Mouse (Mus musculus): ENCODE measurements around the gene Rhou.

Gene Rhou

GRCm38 (mm10) chr8:123649483-123649882, 4.2 kb upstream of the Rhou start:
- no peak for DNase-seq (ENCODE audit: low read depth in 2 of 2, low spot score in 2 of 2)

DNA sequence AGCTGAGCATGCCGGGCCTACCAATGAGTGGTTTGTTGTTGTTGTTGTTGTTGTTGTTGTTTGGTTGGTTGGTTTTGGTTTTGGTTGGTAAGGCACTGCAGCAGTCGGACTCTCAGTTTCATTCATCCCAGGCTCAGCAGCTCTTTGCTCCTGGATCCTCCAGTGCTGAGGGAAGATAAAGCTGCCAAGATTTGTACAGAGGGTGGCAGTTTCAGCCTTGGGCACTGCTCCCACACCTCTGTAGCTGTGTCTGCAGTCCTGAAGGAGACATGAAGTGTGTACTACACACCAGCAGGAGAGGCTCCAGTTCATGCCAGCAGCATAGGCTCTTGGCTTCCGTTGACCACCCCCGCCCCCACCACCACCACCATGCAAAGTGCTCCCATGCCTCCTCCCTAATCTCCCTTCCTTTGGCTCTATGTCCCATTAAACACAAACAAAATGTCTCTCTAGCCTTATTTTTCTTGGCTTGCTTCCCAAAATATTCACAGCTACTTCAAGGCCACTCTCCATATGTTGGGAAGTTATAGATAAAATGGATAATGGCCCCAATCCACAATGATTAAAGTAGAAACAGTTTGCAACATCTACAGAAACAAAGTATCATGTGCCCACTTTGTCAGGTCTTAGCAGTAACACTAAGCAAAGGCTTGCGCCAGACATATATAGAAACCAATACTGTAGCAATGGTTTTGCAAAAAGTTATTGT, 2.2 kb upstream of the Rhou start:
- no peak for DNase-seq (ENCODE audit: low read depth in 2 of 2, low spot score in 2 of 2)

DNA sequence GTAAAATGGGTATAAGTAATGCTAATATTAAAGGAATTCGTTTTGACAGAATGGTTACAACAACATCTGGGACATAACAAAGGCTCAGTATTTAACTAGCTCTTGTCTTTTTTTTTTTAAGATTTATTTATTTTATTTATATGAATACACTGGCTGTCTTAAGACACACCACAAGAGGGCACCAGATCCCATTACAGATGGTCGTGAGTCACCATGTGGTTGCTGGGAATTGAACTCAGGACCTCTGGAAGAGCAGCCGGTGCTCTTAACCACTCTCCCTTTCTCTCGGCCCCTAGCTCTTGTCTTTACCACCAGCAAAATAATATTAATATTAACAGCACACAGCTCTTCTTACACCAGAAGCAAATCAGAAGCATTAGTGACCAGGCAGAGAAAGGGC, 1.1 kb upstream of the Rhou start:
- no peak for DNase-seq (ENCODE audit: low read depth in 2 of 2, low spot score in 2 of 2)

GRCm38 (mm10) chr8:123653994-123654569, 353 bp downstream of the Rhou start:
- DNase-seq (ENCODE audit: low read depth in 2 of 2, low spot score in 2 of 2): no peak

GRCm38 (mm10) chr8:123654763-123655162, 1.0 kb downstream of the Rhou start:
- no peak for DNase-seq (ENCODE audit: low read depth in 2 of 2, low spot score in 2 of 2)

DNA sequence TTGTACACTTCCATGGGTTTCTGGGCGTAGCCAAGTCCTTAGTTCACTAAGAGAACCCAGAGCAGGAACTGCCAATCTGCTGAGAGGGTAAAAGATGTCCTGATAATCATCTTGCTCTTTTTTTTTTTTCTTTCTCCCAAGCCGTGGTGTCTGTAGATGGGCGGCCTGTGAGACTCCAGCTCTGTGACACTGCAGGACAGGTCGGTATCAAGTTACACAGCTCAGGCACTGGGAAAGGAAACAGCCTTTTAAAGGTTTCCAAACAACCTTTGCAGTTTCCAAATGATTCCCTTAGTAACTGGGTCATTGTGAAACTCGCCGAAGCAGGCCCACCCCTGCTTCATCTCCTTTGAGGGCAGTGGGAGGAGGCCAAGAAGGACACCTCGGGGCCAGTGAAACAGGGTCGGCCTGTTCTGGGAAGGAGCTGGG, 1.6 kb downstream of the Rhou start:
- no peak for DNase-seq (ENCODE audit: low read depth in 2 of 2, low spot score in 2 of 2)

GRCm38 (mm10) chr8:123657826-123658225, 4.1 kb downstream of the Rhou start:
- no peak for DNase-seq (ENCODE audit: low read depth in 2 of 2, low spot score in 2 of 2)

DNA sequence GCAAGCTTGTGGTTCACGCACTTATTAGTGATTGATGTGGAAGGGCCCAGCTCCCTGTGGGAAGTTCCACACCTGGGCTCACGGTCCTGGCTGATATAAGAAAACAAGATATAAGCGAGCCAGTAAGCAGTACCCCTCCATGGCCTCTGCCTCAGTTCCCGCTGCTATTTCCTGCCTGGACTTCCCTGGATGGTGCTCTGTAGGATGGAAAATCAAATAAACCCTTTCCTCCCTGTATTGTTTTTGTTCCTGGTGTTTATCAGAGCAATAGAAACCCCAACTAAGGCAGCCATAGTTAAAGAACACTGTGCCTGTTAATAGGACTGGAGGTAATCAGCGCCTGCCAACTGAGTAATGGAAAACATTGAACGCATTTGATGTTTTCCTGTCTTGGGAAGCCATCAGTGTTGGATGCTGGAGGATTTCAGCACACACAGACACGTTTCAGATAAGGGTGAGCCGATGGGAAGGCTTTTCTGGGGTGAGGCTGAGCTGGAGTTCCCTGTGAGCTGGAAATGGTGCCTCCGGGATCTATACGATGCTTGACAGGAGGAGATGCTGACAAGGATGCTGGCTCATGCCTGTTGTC, 5.8 kb downstream of the Rhou start:
- no peak for DNase-seq (ENCODE audit: low read depth in 2 of 2, low spot score in 2 of 2)

GRCm38 (mm10) chr8:123661515-123661914, 7.8 kb downstream of the Rhou start:
- no peak for DNase-seq (ENCODE audit: low read depth in 2 of 2, low spot score in 2 of 2)

DNA sequence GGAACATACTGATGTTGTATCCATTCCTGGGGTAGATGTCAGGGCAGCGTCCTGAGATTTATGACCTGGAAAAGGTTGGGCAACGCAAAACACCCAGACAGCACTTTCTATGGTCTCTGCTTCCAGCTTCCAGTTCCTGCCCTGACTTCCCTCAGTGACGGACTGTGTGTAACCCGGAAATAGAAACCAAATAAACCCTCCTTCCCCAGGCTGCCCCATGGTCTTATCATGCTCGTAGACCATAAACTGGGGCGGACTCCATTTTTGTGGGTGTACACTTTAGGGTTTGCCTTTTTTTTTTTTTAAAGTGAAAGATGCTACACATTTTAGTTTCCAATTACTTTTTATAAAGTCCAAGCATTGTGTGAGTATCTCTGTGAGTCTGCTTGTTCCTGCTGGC, 11.9 kb downstream of the Rhou start:
- no peak for DNase-seq (ENCODE audit: low read depth in 2 of 2, low spot score in 2 of 2)

DNA sequence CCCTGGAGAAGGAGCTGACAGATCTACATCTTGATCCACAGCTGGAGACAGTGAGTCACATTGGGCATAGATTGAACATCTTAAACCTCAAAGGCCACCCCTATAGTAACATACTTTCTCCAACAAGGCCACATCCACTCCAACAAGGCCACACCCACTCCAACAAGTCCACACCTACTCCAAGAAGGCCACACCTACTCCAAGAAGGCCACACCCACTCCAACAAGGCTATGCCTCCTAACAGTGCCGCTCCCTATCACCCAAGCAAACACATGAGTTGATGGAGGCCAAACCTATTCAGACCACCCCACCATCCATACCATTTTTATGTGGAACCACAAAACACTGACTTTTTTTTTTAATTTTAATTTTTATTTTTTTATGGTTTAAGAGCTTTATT, 13.1 kb downstream of the Rhou start:
- no peak for DNase-seq (ENCODE audit: low read depth in 2 of 2, low spot score in 2 of 2)

DNA sequence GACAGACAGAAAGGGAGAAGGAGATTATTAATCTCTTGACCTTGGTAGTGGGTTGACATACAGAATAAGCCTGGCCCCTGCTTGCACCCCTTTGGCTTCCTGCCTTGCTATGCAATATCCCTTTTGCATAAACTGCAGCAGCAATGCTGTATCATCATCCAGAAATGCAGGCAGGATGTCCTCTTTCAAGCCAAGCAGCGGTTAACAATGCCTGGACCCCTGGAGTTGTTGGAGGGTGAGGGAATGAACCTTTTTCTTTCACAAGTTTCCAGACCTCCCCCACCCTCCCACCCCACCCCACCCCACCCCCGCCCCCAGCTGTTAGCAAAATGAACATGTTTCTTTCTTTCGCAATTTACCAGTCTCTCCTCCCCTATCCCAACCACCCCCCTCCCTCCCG, 15.0 kb downstream of the Rhou start:
- no peak for DNase-seq (ENCODE audit: low read depth in 2 of 2, low spot score in 2 of 2)

- no peak for DNase-seq (ENCODE audit: low read depth in 2 of 2, low spot score in 2 of 2)
These were observed 17.0 kb downstream of the Rhou start for GRCm38 (mm10) chr8:123670766-123671165.

- DNase-seq (ENCODE audit: low read depth in 2 of 2, low spot score in 2 of 2): no peak
These were observed 17.7 kb downstream of the Rhou start for GRCm38 (mm10) chr8:123671454-123671853.

DNA sequence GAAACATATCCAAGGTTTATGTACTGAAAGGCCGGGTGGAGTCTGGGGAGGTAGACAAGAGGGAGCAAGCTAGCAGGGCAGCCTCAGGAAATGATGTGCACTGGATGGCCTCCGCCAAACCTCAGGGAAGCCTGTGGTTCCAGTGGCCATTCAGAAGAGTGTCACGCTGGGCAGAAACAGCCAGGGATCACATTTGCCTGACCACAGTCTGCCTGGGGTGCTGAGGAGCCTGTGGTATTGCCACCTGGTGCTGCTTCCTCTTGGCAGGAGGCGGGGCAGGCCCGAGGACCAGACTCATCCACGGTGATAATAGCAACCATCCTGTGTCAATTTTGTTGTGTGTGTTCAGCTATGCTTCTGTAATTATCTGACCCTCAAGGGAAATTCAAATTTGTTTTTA, 18.9 kb downstream of the Rhou start:
- no peak for DNase-seq (ENCODE audit: low read depth in 2 of 2, low spot score in 2 of 2)

GRCm38 (mm10) chr8:123675611-123676010, 21.9 kb downstream of the Rhou start:
- DNase-seq (ENCODE audit: low read depth in 2 of 2, low spot score in 2 of 2): no peak

- no peak for DNase-seq (ENCODE audit: low read depth in 2 of 2, low spot score in 2 of 2)
These were observed 24.7 kb downstream of the Rhou start for GRCm38 (mm10) chr8:123678390-123678789.

GRCm38 (mm10) chr8:123682073-123682761, 28.5 kb downstream of the Rhou start:
- no peak for DNase-seq (ENCODE audit: low read depth in 2 of 2, low spot score in 2 of 2)

DNA sequence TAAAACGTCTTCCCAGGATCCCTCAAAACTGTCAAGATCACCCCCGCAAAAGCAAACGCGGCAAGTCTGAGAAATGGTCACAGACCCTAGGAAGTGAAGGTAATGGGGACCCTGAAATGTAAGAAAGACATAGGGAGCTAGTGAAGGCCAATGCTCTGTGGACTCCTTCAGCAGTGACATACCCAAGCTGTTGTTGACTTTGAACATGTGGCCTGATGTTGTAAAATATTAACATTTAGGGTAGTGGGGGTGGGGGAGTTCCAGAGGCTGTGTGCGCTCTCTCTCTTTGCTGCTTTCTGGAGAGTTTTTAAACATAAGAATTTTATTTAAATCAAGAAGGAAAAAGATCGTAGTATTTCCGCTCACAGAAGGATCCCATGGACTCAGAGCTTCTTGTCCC, 29.6 kb downstream of the Rhou start:
- DNase-seq (ENCODE audit: low read depth in 2 of 2, low spot score in 2 of 2): no peak

DNA sequence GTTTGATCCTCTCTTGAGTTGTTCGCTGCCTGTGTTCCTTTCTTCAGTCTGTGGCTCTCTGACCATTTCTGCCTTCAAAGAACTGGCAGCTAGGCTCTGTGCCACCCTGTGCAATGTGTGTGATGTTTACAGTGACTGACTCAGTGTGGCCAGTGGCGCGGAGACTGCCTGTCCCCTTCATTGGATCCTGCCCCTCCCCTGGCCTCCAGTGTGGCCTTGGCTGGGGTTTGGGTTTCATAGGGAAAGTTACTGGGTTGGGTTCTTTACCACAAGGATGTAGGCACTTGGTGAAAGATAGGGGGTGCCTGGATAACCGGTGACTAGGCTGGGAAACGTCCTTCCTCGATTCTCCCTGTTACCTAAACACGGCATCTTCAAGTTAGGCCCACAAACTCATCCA, 31.1 kb downstream of the Rhou start:
- no peak for DNase-seq (ENCODE audit: low read depth in 2 of 2, low spot score in 2 of 2)

GRCm38 (mm10) chr8:123685477-123685876, 31.7 kb downstream of the Rhou start:
- DNase-seq (ENCODE audit: low read depth in 2 of 2, low spot score in 2 of 2): no peak

- no peak for DNase-seq (ENCODE audit: low read depth in 2 of 2, low spot score in 2 of 2)
These were observed 34.1 kb downstream of the Rhou start for GRCm38 (mm10) chr8:123687826-123688225.
